Mouse (Mus musculus) Muller cell, postnatal 12 days (primary cell): ENCODE data around the gene Tsc22d4.
"Not testable (repeated sequence)": the region's sequence is repeated elsewhere in the genome, so short reads cannot be mapped to it uniquely, and the experiment has no call there.

Experiments used
- DNase-seq: peaks from one replicate; pipeline ENCODE4 v3.0.0-alpha.2; 2015; ENCODE audit errors: inconsistent ontology term

Tsc22d4 gene

DNA sequence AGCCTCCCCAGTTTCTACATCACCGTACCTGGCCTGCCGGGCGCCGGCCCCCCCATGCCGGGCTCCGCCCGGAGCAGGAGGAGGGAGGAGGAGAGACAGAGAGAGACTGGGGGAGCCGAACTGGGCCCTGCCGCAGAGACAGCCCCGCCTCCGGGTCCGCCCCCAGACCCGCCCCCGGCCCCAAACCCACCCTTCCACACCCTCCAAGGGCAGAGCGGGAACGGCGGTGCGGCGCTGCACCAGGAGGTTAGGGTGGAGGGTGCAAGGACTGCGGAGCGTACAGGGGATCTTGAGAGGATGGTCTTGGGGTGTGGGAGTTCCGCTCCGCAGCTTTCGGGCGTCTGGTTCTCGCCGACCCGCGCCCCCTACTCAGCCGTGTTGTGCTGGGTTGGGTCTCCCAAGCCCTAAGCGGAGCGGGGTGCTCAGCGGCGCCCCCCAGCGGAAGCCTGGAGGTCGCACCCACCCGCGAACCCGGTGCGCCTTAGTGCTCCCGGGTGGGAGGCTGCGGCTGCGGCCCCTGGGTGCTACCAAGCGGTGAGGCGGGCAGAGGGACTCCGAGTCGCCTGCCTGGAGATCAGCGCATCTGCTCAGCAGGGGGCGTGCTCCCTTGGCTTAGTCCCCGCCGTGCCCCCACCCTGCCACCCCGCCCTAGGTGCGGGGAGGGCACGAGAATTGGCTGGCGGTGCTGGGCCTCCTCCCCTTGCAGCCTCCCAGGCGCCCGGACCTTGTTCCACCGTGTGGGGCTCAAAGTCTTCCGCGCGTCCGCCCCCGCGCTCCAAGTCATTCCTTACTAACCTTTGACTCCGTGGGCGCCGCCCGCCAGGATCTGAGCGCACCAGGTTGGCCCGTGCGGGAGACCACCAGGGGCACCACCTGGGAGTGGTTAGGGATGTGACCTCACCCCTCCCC is 4.3 kb upstream of the Tsc22d4 start, which contains the start of gene Nyap1:
Gene Nyap1 (minus strand): TSS at position 585 of the 909 bp plus-strand sequence.
- DNase-seq, result peak; percentile 91

- no peak for DNase-seq
Measured at GRCm38 (mm10) chr5:137742048-137742447, 3.5 kb upstream of the Tsc22d4 start.

GRCm38 (mm10) chr5:137742836-137743235 is 2.7 kb upstream of the Tsc22d4 start:
- no peak for DNase-seq

DNA sequence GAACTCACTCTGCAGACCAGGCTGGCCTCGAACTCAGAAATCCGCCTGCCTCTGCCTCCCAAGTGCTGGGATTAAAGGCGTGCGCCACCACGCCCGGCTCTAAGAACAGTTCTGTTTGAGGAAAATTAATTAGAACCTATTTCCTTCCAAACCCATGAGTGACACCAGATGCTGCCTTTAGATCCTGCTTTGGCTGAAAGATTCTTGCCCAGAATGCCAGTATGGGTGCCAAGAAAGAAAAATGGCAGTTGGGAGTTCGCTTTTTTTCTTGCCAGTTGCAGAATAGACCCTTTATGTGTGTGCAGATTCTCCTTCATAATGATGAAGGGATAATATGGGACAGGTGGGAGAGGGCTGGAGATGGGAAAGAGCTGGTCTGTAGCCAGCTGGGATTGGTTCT is 1.3 kb upstream of the Tsc22d4 start:
- no peak for DNase-seq

GRCm38 (mm10) chr5:137746282-137746850 is 836 bp downstream of the Tsc22d4 start:
- peak; percentile 77 for DNase-seq

DNA sequence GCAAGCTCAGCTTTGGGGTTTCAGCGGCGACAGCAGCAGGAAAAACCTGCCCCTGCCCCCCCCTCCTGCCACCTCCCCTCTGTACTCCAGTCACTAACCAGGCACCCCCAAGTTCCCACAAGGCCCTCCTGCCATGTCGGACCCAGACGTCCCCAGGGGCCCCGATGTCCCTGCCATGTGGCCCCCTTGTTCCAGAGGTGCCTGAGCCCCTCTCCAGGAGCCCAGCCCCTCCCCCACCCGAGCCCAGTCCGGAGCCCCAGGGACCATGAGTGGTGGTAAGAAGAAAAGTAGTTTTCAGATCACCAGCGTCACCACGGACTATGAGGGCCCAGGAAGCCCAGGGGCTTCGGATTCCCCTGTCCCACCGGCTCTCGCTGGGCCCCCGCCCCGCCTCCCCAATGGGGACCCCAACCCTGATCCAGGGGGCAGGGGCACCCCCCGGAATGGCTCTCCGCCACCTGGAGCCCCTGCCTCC is 1.4 kb downstream of the Tsc22d4 start:
- DNase-seq, result no peak

DNA sequence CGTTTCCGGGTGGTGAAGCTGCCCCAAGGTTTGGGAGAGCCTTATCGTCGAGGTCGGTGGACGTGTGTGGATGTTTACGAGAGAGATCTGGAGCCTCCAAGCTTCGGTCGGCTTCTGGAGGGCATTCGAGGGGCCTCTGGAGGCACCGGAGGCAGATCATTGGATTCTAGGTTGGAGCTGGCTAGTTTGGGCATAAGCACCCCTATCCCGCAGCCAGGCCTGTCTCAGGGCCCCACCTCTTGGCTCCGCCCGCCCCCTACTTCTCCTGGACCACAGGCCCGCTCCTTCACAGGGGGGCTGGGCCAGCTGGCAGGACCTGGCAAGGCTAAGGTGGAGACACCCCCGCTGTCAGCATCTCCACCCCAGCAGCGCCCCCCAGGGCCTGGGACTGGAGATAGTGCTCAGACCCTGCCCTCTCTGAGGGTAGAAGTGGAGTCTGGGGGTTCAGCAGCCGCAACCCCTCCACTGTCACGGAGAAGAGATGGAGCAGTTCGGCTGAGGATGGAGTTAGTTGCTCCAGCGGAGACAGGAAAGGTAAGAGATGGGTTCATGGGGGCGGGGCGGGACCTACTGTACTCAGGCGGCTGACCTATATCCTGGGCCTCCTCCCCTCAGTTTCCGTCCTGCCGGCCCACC is 1.9 kb downstream of the Tsc22d4 start:
- peak; percentile 42 for DNase-seq

DNA sequence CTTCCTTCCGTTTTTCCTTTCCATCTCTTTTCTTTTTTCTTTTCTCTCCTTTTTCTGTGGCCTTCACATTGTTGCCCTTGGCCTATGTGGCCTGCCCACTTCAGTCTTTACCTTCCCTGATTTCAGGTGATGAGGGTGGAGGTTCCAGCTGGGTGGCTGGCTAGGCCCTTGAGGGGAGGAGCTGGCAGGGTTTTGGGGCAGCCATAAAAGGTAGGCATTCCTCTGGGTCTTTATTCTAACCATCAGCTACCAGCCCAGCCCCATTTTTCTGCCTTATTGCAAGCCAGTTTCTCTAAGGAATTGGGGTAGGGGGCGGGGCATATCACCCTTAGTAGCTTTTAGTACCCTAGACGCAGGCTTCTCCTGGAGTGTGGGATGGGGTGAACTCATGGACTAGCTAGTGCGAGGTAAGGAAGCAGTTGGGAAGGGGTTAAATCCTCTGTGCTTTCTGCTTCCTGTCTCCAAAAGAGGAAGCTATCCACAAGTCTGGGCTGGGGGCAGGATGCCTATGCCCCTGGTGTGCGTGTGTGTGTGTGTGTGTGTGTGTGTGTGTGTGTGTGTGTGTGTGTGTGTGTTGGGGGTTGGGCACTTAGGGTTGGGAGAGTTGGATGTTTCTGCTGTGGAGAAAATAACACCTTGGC is 2.7 kb downstream of the Tsc22d4 start:
- DNase-seq, result no peak

- DNase-seq, result no peak
Measured at GRCm38 (mm10) chr5:137749196-137749836, 3.8 kb downstream of the Tsc22d4 start.

DNA sequence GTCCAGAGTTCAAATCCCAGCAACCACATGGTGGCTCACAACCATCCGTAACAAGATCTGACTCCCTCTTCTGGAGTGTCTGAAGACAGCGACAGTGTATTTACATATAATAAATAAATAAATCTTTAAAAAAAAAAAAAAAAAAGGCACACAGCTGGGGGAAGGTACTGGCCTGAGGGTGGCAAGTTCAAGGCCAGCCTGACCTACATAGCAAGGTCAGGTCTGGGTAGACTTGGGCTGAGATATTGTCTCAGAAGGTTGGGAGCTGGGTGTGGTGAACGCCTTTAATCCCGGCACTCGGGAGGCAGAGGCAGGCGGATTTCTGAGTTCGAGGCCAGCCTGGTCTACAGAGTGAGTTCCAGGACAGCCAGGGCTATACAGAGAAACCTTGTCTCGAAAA is 4.7 kb downstream of the Tsc22d4 start:
- not testable (repeated sequence) for DNase-seq

- DNase-seq, result no peak
Measured at GRCm38 (mm10) chr5:137751221-137751887, 5.8 kb downstream of the Tsc22d4 start.

- no peak for DNase-seq
Measured at GRCm38 (mm10) chr5:137751988-137752387, 6.5 kb downstream of the Tsc22d4 start.

GRCm38 (mm10) chr5:137753111-137753832 is 7.7 kb downstream of the Tsc22d4 start:
- no peak for DNase-seq

- DNase-seq, result no peak
Measured at GRCm38 (mm10) chr5:137755425-137755824, 9.9 kb downstream of the Tsc22d4 start.

GRCm38 (mm10) chr5:137756106-137756505 is 10.6 kb downstream of the Tsc22d4 start:
- DNase-seq, result no peak

- peak; percentile 80 for DNase-seq
Measured at GRCm38 (mm10) chr5:137756882-137757661, 11.5 kb downstream of the Tsc22d4 start.

DNA sequence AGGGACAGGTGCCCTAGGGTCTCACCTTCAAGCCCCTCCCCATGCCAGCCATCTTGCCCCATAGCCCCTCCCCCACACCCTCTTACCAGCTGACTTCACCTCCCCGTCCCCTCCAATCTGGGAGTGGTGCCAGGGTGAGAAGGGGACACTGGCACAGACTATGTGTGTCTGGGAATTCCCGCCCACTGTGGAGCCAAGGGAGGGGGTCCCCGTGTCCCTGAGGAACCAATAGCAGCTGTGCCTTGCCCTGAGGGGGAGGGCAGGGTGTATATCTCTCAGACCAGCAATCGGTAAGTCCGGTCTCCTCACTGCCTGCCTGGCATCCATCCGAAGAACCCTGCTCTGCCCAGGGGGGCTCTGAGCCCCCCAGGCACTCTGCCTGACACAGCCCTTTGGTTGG is 12.4 kb downstream of the Tsc22d4 start:
- DNase-seq, result peak; percentile 87

- DNase-seq, result no peak
Measured at GRCm38 (mm10) chr5:137758921-137759534, 13.5 kb downstream of the Tsc22d4 start.

DNA sequence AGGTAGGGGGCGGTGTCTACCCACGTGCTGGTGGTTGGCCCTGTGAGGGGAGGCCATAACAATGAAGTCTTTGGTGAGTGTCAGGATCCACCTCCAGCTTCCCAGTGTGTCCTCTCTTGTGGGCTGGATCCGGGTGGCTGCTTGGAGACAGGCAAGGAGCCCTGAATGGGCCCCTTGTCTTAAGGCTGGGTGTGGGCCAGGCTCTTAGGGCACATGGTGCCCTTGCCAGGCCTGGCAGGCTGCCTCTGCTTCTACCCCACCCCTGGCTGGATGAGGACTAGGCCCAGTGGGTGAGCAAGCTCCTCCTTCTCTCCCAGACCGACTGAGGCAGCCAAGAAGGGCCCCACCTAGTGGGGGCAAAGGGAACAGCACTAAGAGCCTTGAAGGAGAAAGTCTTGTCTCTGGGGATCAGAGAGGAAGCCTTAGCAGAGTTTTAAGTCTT is 14.5 kb downstream of the Tsc22d4 start:
- peak; percentile 98 for DNase-seq
